Mouse (Mus musculus): ENCODE results near the gene Prkci.

The Prkci gene

DNA sequence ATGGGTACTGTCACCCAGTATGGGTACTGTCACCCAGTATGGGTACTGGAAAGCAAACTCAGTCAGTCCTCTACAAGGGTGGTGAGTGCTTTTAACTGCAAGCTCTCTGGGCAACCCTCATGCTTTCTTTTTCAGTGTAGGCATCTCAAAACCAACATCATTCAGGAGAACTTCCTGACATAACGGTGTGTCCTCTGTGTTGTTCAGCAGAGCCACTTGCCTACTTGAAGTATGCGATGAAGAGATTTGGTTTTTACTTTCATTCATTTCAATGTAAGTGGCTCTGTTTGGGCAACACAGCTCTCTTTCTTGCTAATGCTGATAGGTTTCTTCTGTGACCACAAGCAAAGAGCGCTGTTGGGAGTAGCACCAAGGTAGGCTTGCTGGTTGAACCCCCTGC lies 89.5 kb downstream of the Prkci start:
- DNase-seq (ENCODE audit: low spot score), result no peak

- DNase-seq (ENCODE audit: low spot score), result no peak
Measured at GRCm38 (mm10) chr3:31088789-31089775, 93.5 kb downstream of the Prkci start.

GRCm38 (mm10) chr3:31089956-31090355 lies 94.4 kb downstream of the Prkci start:
- no peak for DNase-seq (ENCODE audit: low spot score)

DNA sequence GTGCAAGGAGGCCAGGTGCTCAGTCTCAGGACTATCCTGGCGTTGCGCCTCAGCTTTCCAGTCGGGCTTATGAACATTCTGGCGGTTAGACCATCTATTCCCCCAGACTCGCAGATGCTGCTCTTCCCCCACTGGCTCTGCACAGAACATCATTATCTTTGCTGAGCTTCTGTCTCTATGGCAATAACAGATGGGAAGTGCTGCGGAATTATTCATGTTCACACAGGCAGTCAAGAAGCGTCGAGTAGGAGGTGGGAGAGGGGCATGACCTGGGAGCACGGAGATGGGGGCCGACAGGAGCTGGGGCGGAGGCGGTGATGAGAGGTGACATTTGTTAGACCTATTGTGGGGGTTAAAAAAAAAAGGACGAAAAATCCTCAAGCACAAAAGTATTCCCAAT lies 97.6 kb downstream of the Prkci start:
- DNase-seq (ENCODE audit: low spot score), result peak; percentile 69

- peak; percentile 81 for DNase-seq (ENCODE audit: low spot score)
Measured at GRCm38 (mm10) chr3:31093627-31094351, 98.2 kb downstream of the Prkci start.

DNA sequence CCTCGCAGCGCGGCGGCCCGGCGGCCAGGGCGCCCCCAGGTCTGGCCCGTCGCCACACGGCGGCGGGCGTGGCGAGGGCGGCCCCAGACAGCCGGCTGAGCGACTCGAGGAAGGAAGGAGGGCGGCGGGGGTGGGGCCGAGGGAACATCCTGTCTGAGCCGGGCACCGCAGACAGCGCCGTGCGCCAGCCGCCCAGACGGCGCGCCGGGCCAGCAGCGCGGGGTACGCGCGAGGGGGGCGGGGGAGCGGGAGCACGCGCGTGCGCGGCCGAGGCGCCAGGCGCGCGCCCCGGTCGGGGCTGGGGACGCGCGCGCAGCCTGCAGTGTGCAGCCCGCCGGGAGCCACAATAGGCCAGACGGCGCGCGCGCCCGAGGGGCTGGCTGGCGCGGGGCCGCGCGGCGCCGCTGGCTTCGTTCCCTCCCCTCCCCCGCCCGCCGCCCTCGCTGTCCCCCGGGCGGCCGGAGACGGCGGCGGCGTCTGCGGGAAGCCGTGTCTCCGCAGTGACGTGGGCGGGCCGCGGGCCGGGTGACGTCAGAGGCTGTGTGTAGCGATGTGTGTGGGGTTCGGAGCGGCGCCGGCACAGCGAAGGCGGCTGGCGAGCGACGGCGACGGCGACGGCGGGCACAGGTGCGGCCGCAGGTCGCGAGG lies 99.1 kb downstream of the Prkci start, which contains the start of gene Skil:
Skil (plus strand) TSS at position 528 of the 648 bp plus-strand sequence.
- DNase-seq (ENCODE audit: low spot score), result peak; percentile 97

GRCm38 (mm10) chr3:31095179-31095490 lies 99.6 kb downstream of the Prkci start:
- DNase-seq (ENCODE audit: low spot score), result no peak

GRCm38 (mm10) chr3:31095491-31096154 lies 100.1 kb downstream of the Prkci start:
- peak; percentile 60 for DNase-seq (ENCODE audit: low spot score)

DNA sequence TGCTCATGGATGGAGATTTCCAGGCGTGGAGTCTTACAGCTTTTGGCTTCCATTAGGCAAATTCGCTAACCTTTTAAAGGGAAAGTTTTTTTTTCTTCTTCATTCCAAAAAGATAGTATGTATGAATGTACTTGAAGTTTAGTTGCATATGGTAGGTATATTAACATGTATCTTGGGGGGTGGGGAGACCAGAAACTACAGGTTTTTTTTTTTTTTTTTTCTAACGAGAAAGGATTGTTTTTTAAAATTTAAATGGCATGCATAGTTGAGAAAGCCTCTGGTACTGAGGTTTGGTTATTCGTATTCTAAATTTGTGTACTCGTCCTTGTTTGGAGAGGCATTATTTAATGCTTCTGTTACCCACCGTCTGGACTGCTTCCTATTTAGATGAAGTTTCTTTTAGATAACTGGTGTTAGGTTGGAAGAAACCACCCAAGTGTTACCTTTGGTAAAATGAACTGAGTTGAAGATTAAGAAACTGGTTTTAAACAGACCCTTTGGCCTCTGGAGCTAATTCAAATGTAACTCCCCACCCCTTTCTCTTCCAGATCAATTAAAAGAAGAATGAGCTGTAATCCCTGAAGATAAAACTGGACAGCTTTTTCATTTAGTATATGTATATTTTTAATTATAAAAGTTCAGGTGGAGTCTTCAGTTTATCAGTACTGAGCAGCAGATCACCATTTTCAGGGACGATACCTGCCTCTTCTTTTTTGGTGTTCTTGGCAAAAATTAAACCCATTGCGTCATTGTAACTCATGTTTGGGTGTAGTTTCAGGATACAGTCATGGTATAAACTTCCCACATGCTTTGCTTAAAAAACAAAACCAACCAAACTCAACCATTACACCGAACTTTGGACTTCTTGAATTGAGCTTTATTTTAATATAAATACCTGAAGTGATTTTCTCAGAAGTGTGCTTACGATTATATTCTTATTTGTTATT lies 100.9 kb downstream of the Prkci start:
- DNase-seq (ENCODE audit: low spot score), result no peak

DNA sequence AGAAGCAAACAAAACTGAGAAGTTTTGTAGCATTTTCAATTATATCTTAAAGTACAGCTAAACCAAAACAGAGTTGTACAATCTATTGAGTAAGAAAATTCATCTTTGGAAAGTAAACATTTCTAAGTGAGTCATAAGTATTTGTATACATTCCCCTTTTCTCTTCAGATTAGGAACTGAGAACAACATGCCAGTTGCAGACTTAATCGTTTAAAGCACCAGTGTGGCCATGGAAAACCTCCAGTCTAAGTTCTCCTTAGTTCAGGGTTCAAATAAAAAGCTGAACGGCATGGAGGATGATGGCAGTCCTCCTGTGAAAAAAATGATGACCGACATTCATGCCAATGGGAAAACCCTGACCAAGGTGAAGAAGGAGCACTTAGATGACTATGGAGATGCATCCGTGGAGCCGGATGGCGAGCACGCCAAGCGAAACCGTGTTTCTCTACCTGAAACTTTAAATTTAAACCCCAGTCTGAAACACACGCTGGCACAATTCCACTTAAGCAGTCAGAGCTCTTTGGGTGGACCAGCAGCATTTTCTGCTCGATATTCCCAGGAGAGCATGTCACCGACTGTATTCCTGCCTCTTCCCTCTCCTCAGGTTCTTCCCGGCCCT lies 101.7 kb downstream of the Prkci start:
- no peak for DNase-seq (ENCODE audit: low spot score)

GRCm38 (mm10) chr3:31097976-31098375 lies 102.4 kb downstream of the Prkci start:
- no peak for DNase-seq (ENCODE audit: low spot score)

- DNase-seq (ENCODE audit: low spot score), result no peak
Measured at GRCm38 (mm10) chr3:31098556-31098955, 103.0 kb downstream of the Prkci start.

DNA sequence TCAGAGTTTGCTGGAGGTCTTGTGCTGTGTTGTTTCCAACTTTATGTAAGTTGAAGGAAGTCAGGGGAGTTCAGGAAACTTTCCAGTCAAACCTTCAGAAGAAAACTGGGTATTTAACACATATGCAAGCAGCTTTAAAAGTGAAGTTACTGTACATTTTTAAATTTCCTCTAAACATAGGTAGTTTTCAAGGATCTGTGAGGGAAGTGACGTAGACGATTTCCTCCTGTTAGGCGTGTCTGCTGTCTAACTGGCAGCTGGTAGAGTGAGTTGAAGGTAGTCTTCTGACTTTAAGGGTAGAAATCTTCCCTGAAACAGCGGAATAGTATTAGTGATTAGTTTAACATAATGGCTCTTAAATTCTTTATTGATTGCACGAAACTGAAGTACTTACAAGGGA lies 104.5 kb downstream of the Prkci start:
- DNase-seq (ENCODE audit: low spot score), result no peak

- DNase-seq (ENCODE audit: low spot score), result no peak
Measured at GRCm38 (mm10) chr3:31100802-31101201, 105.3 kb downstream of the Prkci start.
